Mouse (Mus musculus): Measurements from ENCODE around the gene Sf3a2. TPM values are rescaled to one million over a fixed set of nuclear protein-coding genes. Genes with fewer than 3 reads are reported as not detected.

Sf3a2 gene
- polyA plus RNA-seq, 1 experiment from 2014 or later: 53.3 TPM

- 8% methylated on average over 32 of the region's 32 CpGs for WGBS
These were observed 45.3 kb downstream of the Sf3a2 start for GRCm38 (mm10) chr10:80843087-80843930.

GRCm38 (mm10) chr10:80843931-80844547 is 46.0 kb downstream of the Sf3a2 start, which contains the start of gene Lingo3:
Lingo3 (minus strand) TSS chr10:80844039.
- Histone ChIP-seq H3K9ac (replicated peaks) (peak within 1 kb of the TSS; percentile 64), H3K27ac (replicated peaks) (no peak within 1 kb of the TSS), H3K9me3 (replicated peaks) (no peaks in the 10 kb centered on the region), H3K27me3 (replicated peaks) (peaks cover 39% of the 10 kb centered on the region), H3K4me1 (peaks cover 28% of the 10 kb centered on the region), H3K36me3 (no peaks in the 10 kb centered on the region), H3K4me3 (replicated peaks) (peak within 1 kb of the TSS; percentile 59), H3K4me2 (peak within 1 kb of the TSS; percentile 77)
- 8% methylated on average over 40 of the region's 51 CpGs for WGBS
- ATAC-seq (ENCODE audit: low FRiP score): peak; percentile 60

More at GRCm38 (mm10) chr10:80843087-80843930, 45.3 kb downstream of the Sf3a2 start:
- peak overlapping the region; percentile 59 for H3K4me3 ChIP-seq (replicated peaks)
- no peaks in the 10 kb centered on the region for H3K36me3 ChIP-seq
- peak; percentile 40 for ATAC-seq (ENCODE audit: low FRiP score)
- H3K4me2 ChIP-seq: peak overlapping the region; percentile 77
- H3K4me1 ChIP-seq: peaks cover 28% of the 10 kb centered on the region
- H3K9me3 ChIP-seq (replicated peaks): no peaks in the 10 kb centered on the region
- H3K9ac ChIP-seq (replicated peaks): peak overlapping the region; percentile 64
- no peak overlapping the region for H3K27ac ChIP-seq (replicated peaks)
- H3K27me3 ChIP-seq (replicated peaks): peaks cover 39% of the 10 kb centered on the region

GRCm38 (mm10) chr10:80845055-80845693 is 47.2 kb downstream of the Sf3a2 start:
- Histone ChIP-seq H3K27ac (replicated peaks) (no peak overlapping the region), H3K4me2 (no peak overlapping the region), H3K4me3 (replicated peaks) (no peak overlapping the region), H3K4me1 (peaks cover 28% of the 10 kb centered on the region), H3K9ac (replicated peaks) (no peak overlapping the region), H3K36me3 (no peaks in the 10 kb centered on the region), H3K27me3 (replicated peaks) (peaks cover 39% of the 10 kb centered on the region), H3K9me3 (replicated peaks) (no peaks in the 10 kb centered on the region)
- WGBS: 64% methylated on average over 8 of the region's 8 CpGs
- ATAC-seq (ENCODE audit: low FRiP score): no peak

- Histone ChIP-seq H3K4me2 (no peak overlapping the region), H3K27ac (replicated peaks) (no peak overlapping the region), H3K27me3 (replicated peaks) (peaks cover 39% of the 10 kb centered on the region), H3K9me3 (replicated peaks) (no peaks in the 10 kb centered on the region), H3K36me3 (no peaks in the 10 kb centered on the region), H3K4me1 (peaks cover 28% of the 10 kb centered on the region), H3K4me3 (replicated peaks) (no peak overlapping the region), H3K9ac (replicated peaks) (no peak overlapping the region)
- WGBS: 75% methylated on average over 12 of the region's 12 CpGs
- no peak for ATAC-seq (ENCODE audit: low FRiP score)
These were observed 47.7 kb downstream of the Sf3a2 start for GRCm38 (mm10) chr10:80845732-80846131.

GRCm38 (mm10) chr10:80848571-80848970 is 50.6 kb downstream of the Sf3a2 start:
- WGBS: 12% methylated on average over 10 of the region's 10 CpGs
- Histone ChIP-seq H3K27ac (replicated peaks) (no peak overlapping the region), H3K9ac (replicated peaks) (no peak overlapping the region), H3K4me3 (replicated peaks) (no peak overlapping the region), H3K4me2 (no peak overlapping the region), H3K4me1 (peaks cover 15% of the 10 kb centered on the region), H3K36me3 (peaks cover 22% of the 10 kb centered on the region), H3K9me3 (replicated peaks) (no peaks in the 10 kb centered on the region), H3K27me3 (replicated peaks) (peaks cover 22% of the 10 kb centered on the region)
- ATAC-seq (ENCODE audit: low FRiP score): no peak

MicroRNAs encoded within 50 kb of the gene (microRNA counts, 519-probe panel; counts per million panel counts)
- not detected for microRNA mmu-miR-1982

Small RNA genes within 50 kb of the gene (microRNA-seq; reads per million reads assigned to microRNA genes)
- 1.6 reads per million for gene Mir1982

Other genes starting within 250 kb of the Sf3a2 start
- 29.5 TPM in 2 replicates for gene Rexo1, start 236.6 kb upstream of the Sf3a2 start, polyA plus RNA-seq (2015; fragmentation: Nextera tagmentation; extraction: Ambion mirVana)
- 6.5 TPM in 2 replicates for gene Klf16, start 220.9 kb upstream of the Sf3a2 start, polyA plus RNA-seq (2015; fragmentation: Nextera tagmentation; extraction: Ambion mirVana)
- 148 and 152 TPM in 2 replicates for gene Abhd17a, start 207.9 kb upstream of the Sf3a2 start, polyA plus RNA-seq (2015; fragmentation: Nextera tagmentation; extraction: Ambion mirVana)
- 68.2 and 79.8 TPM in 2 replicates for gene Scamp4, start 195.3 kb upstream of the Sf3a2 start, polyA plus RNA-seq (2015; fragmentation: Nextera tagmentation; extraction: Ambion mirVana)
- 5.0 and 7.0 TPM in 2 replicates for gene Adat3, start 195.3 kb upstream of the Sf3a2 start, polyA plus RNA-seq (2015; fragmentation: Nextera tagmentation; extraction: Ambion mirVana)
- gene Gm49322, start 192.2 kb upstream of the Sf3a2 start, polyA plus RNA-seq (2015; fragmentation: Nextera tagmentation; extraction: Ambion mirVana): 3.0 and 3.2 TPM in 2 replicates
- gene Csnk1g2, start 175.4 kb upstream of the Sf3a2 start, polyA plus RNA-seq (2015; fragmentation: Nextera tagmentation; extraction: Ambion mirVana): 106 and 118 TPM in 2 replicates
- gene Btbd2, start 141.1 kb upstream of the Sf3a2 start, polyA plus RNA-seq (2015; fragmentation: Nextera tagmentation; extraction: Ambion mirVana): 91.9 and 92.1 TPM in 2 replicates
- 56.2 and 70.3 TPM in 2 replicates for gene Mknk2, start 120.1 kb upstream of the Sf3a2 start, polyA plus RNA-seq (2015; fragmentation: Nextera tagmentation; extraction: Ambion mirVana)
- 53.0 and 58.8 TPM in 2 replicates for gene Mob3a, start 96.2 kb upstream of the Sf3a2 start, polyA plus RNA-seq (2015; fragmentation: Nextera tagmentation; extraction: Ambion mirVana)
- gene Izumo4, start 96.0 kb upstream of the Sf3a2 start, polyA plus RNA-seq (2015; fragmentation: Nextera tagmentation; extraction: Ambion mirVana): 43.3 and 46.8 TPM in 2 replicates
- 108 and 115 TPM in 2 replicates for gene Ap3d1, start 55.9 kb upstream of the Sf3a2 start, polyA plus RNA-seq (2015; fragmentation: Nextera tagmentation; extraction: Ambion mirVana)
- 19.3 and 20.3 TPM in 2 replicates for gene Dot1l, start 43.0 kb upstream of the Sf3a2 start, polyA plus RNA-seq (2015; fragmentation: Nextera tagmentation; extraction: Ambion mirVana)
- gene Plekhj1, start 428 bp downstream of the Sf3a2 start, polyA plus RNA-seq (2015; fragmentation: Nextera tagmentation; extraction: Ambion mirVana): 135 and 146 TPM in 2 replicates
- gene Amh, start 7.0 kb downstream of the Sf3a2 start, polyA plus RNA-seq (2015; fragmentation: Nextera tagmentation; extraction: Ambion mirVana): not detected in 2 replicates
- gene Jsrp1, start 15.3 kb downstream of the Sf3a2 start, polyA plus RNA-seq (2015; fragmentation: Nextera tagmentation; extraction: Ambion mirVana): 1.2 and 2.5 TPM in 2 replicates
- gene Oaz1, start 28.5 kb downstream of the Sf3a2 start, polyA plus RNA-seq (2015; fragmentation: Nextera tagmentation; extraction: Ambion mirVana): 1,221 and 1,325 TPM in 2 replicates
- 14.6 and 18.6 TPM in 2 replicates for gene Lingo3, start 45.8 kb downstream of the Sf3a2 start, polyA plus RNA-seq (2015; fragmentation: Nextera tagmentation; extraction: Ambion mirVana)
- gene Lsm7, start 57.0 kb downstream of the Sf3a2 start, polyA plus RNA-seq (2015; fragmentation: Nextera tagmentation; extraction: Ambion mirVana): 226 and 240 TPM in 2 replicates
- 78.6 and 84.1 TPM in 2 replicates for gene Sppl2b, start 57.1 kb downstream of the Sf3a2 start, polyA plus RNA-seq (2015; fragmentation: Nextera tagmentation; extraction: Ambion mirVana)
- gene Tmprss9, start 73.7 kb downstream of the Sf3a2 start, polyA plus RNA-seq (2015; fragmentation: Nextera tagmentation; extraction: Ambion mirVana): 0.09 and 0.35 TPM in 2 replicates
- 333 and 359 TPM in 2 replicates for gene Timm13, start 102.8 kb downstream of the Sf3a2 start, polyA plus RNA-seq (2015; fragmentation: Nextera tagmentation; extraction: Ambion mirVana)
- 39.0 and 39.9 TPM in 2 replicates for gene Lmnb2, start 120.0 kb downstream of the Sf3a2 start, polyA plus RNA-seq (2015; fragmentation: Nextera tagmentation; extraction: Ambion mirVana)
- gene Gadd45b, start 131.9 kb downstream of the Sf3a2 start, polyA plus RNA-seq (2015; fragmentation: Nextera tagmentation; extraction: Ambion mirVana): 9.0 and 11.1 TPM in 2 replicates
- gene Gng7, start 216.7 kb downstream of the Sf3a2 start, polyA plus RNA-seq (2015; fragmentation: Nextera tagmentation; extraction: Ambion mirVana): 22.8 and 24.9 TPM in 2 replicates
- gene Diras1, start 227.5 kb downstream of the Sf3a2 start, polyA plus RNA-seq (2015; fragmentation: Nextera tagmentation; extraction: Ambion mirVana): 55.3 and 69.4 TPM in 2 replicates
- gene Slc39a3, start 239.2 kb downstream of the Sf3a2 start, polyA plus RNA-seq (2015; fragmentation: Nextera tagmentation; extraction: Ambion mirVana): 43.9 and 47.7 TPM in 2 replicates

All from neural tube, embryonic 15.5 days (tissue).